Mouse (Mus musculus) liver, postnatal 0 days (tissue): ENCODE data around the gene Gm16181. TPM values are rescaled to one million over a fixed set of nuclear protein-coding genes. Genes with fewer than 3 reads are reported as not detected.
A peak's percentile ranks its signal among the peaks of the same experiment; 100 is the strongest.

ENCODE experiments used
- ATAC-seq: fragments of 200-750 bp; cut with Nextera tagmentation; 2 replicates; pipeline ENCODE4 v1.8.0; 2017; ENCODE audit warnings: mild to moderate bottlenecking, moderate library complexity
- DNase-seq: peaks from one replicate; pipeline ENCODE4 v3.0.0-alpha.2; 2016
- H3K27ac ChIP-seq: fragments of 300-500 bp; sonication (generic); 2 replicates; pipeline ENCODE4 v1.5.1; 2014; ENCODE audit warnings: antibody characterized with exemption, moderate library complexity, mild to moderate bottlenecking, low read depth
- H3K27me3 ChIP-seq: fragments of 300-500 bp; sonication (generic); 2 replicates; pipeline ENCODE4 v1.6.1; 2014; ENCODE audit warnings: low read length, control low read depth, mixed read lengths; ENCODE audit not compliant: insufficient read depth
- H3K36me3 ChIP-seq: fragments of 300-500 bp; sonication (generic); replicated peaks from 2 replicates; pipeline ENCODE4 v1.6.1; 2014; ENCODE audit warnings: mild to moderate bottlenecking, control low read depth, low read length, moderate library complexity, mixed read lengths; ENCODE audit not compliant: insufficient read depth
- H3K4me1 ChIP-seq: fragments of 300-500 bp; sonication (generic); 2 replicates; pipeline ENCODE4 v1.6.1; 2014; ENCODE audit warnings: antibody characterized with exemption, mild to moderate bottlenecking, control low read depth; ENCODE audit not compliant: insufficient read depth
- H3K4me2 ChIP-seq: fragments of 300-500 bp; sonication (generic); 2 replicates; pipeline ENCODE4 v1.6.1; 2014; ENCODE audit warnings: low read depth, mild to moderate bottlenecking, low read length, moderate library complexity, mixed read lengths
- H3K4me3 ChIP-seq: fragments of 300-500 bp; sonication (generic); 2 replicates; pipeline ENCODE4 v1.5.1; 2014; ENCODE audit warnings: low read depth, low read length
- H3K9ac ChIP-seq: fragments of 300-500 bp; sonication (generic); replicated peaks from 2 replicates; pipeline ENCODE4 v1.6.1; 2014; ENCODE audit warnings: mild to moderate bottlenecking, moderate library complexity
- H3K9me3 ChIP-seq: fragments of 300-500 bp; sonication (generic); 2 replicates; pipeline ENCODE4 v1.6.1; 2016; ENCODE audit warnings: mild to moderate bottlenecking, control low read depth, low read length, mixed read lengths
- CTCF ChIP-seq: sonication (generic); IDR thresholded peaks from 2 replicates; pipeline ENCODE4 v1.5.1; 2016; ENCODE audit warnings: antibody characterized with exemption, low read depth
- EP300 ChIP-seq: IDR thresholded peaks from 2 replicates; pipeline ENCODE4 v1.6.1; 2016; ENCODE audit warnings: antibody characterized with exemption, low read depth, mild to moderate bottlenecking
- WGBS: fragments of 180-500 bp; shearing (Covaris S2); extraction: QIAGEN DNeasy Blood & Tissue Kit; methylation state at CpG from one replicate; pipeline ENCODE4 v1.1.7; 2014; ENCODE audit not compliant: insufficient replicate concordance; 5-methylcytosine and 5-hydroxymethylcytosine counted together
- polyA plus RNA-seq: library from polyadenylated mRNA; unstranded; fragments of >200 nt; fragmentation: Nextera tagmentation; extraction: Ambion mirVana; gene quantifications from 2 replicates; pipeline ENCODE4 v1.2.1, GENCODE M21; 2015

The Gm16181 gene
- polyA plus RNA-seq, 1 experiment from 2014 or later = 0.22 TPM

DNA sequence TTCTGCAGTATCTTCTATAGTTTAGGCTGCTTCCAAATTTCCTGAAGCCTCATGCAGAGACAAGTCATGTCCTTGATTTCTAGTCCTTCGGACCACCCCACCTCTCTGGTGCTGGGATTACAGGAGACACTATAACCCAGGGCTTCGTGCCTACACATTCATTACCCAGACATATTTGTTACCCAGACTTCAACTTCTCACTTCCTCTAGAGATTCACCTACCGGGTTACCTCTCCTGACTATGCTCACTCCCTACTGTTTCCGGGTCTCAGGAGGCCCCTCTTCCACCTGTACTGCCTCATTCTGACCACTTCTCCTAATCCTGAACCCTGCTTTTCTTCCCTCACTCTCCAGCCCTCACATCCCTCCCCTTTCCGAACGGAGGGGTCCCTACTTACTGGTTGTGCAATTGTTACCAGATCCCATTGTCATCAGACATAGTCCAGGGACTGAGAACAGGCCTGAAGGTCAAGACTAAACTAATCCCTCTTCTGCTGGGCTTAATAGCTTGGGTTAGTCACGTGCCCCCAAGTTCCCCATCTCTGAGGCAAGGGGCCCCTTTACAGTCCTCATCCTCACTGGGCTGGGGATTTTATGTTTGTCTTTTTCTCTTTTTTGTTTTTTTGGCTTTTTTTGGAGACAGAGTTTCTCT is 32.5 kb upstream of the Gm16181 start, which contains the start of gene Lst1:
Gene Lst1, minus strand, starts transcription at position 481 of the 652 bp plus-strand sequence.
- Histone ChIP-seq H3K36me3 (no peaks in the 10 kb centered on the region), H3K27me3 (no peaks in the 10 kb centered on the region), H3K27ac (peak within 1 kb of the TSS; percentile 91), H3K4me1 (peaks cover 16% of the 10 kb centered on the region), H3K9me3 (no peaks in the 10 kb centered on the region), H3K4me2 (peak within 1 kb of the TSS; percentile 75), H3K4me3 (peak within 1 kb of the TSS; percentile 52; the same call in 1 of the 2 replicates), H3K9ac (no peak within 1 kb of the TSS)
- no peak for DNase-seq
- TF ChIP-seq EP300 (no peak), CTCF (no peak)
- ATAC-seq = peak; percentile 35; the same call in 1 of the 2 replicates
- 41% methylated on average over 7 of the region's 7 CpGs for WGBS

GRCm38 (mm10) chr17:35189186-35189585 is 31.4 kb upstream of the Gm16181 start:
- Histone ChIP-seq H3K9ac (no peak overlapping the region), H3K4me1 (peaks cover 17% of the 10 kb centered on the region), H3K27me3 (no peaks in the 10 kb centered on the region), H3K4me2 (peak overlapping the region; percentile 55), H3K36me3 (no peaks in the 10 kb centered on the region), H3K4me3 (no peak overlapping the region), H3K27ac (peak overlapping the region; percentile 91), H3K9me3 (no peaks in the 10 kb centered on the region)
- TF ChIP-seq EP300 = no peak
- TF ChIP-seq CTCF = no peak
- ATAC-seq (no peak; the same call in 1 of the 2 replicates), DNase-seq (no peak)
- 21% methylated on average over 1 of the region's 1 CpGs for WGBS

DNA sequence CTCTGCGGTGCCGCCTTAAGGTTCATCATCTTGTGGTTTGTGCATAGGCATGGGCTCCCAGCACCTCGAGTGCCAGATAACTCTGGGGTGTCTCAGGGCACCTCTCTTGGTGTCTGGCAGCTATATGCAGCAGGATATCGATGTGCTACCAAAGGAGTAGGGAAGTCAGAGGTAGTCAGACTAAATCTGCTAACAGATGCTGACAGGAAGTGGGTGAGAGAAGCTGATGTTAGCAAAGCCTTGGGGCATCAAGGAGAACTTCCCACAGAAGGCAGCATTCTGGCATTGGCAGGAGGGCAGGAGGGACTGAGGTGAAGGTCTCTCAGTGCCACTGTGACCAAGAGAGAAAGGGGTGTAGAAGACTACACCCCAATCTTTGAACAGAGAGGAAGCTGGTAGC is 30.5 kb upstream of the Gm16181 start:
- peak overlapping the region; percentile 91 for H3K27ac ChIP-seq
- H3K27me3 ChIP-seq = peaks cover 6% of the 10 kb centered on the region; the same call in 1 of the 2 replicates
- H3K9ac ChIP-seq = no peak overlapping the region

GRCm38 (mm10) chr17:35191723-35192122 is 28.9 kb upstream of the Gm16181 start:
- Histone ChIP-seq H3K4me3 (no peak overlapping the region), H3K4me2 (no peak overlapping the region), H3K27me3 (peaks cover 12% of the 10 kb centered on the region), H3K36me3 (no peaks in the 10 kb centered on the region), H3K9ac (no peak overlapping the region), H3K9me3 (no peaks in the 10 kb centered on the region), H3K27ac (0 out of 2 replicates have a peak overlapping the region, but pooled peaks have one; percentile 24), H3K4me1 (peaks cover 20% of the 10 kb centered on the region)
- no peak for DNase-seq
- WGBS = 51% methylated on average over 2 of the region's 2 CpGs
- no peak for ATAC-seq
- no peak for TF ChIP-seq EP300
- TF ChIP-seq CTCF = peak; percentile 25

More for the DNA sequence above, 30.5 kb upstream of the Gm16181 start:
- Histone ChIP-seq H3K4me2 (peak overlapping the region; percentile 55), H3K4me1 (peaks cover 24% of the 10 kb centered on the region), H3K36me3 (no peaks in the 10 kb centered on the region), H3K9me3 (no peaks in the 10 kb centered on the region), H3K4me3 (no peak overlapping the region)
- 22% methylated on average over 4 of the region's 4 CpGs for WGBS
- ATAC-seq = no peak
- no peak for TF ChIP-seq EP300
- no peak for TF ChIP-seq CTCF
- DNase-seq = no peak

DNA sequence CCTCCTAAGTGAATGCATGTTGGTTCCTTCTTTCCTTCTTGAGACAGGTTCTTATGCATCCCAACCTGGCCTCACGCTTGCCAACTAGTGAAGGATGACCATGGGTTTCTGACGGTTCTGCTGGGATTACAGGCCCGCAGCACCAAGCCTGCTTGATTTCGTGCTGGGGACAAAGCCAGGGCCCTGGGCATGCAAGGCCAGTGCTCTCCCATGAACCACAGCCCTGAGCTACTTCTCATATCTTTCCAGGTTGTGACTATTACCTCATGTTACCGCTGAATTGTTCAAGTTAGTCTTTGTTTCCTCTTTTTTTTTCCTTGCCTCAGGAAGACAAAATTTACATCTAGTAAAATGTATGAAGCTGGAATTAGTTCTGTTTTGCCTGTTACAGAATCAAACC is 27.7 kb upstream of the Gm16181 start:
- H3K4me3 ChIP-seq = no peak overlapping the region
- peaks cover 20% of the 10 kb centered on the region for H3K4me1 ChIP-seq
- peak overlapping the region; percentile 75 for H3K27ac ChIP-seq
- no peaks in the 10 kb centered on the region for H3K36me3 ChIP-seq
- ATAC-seq = no peak
- 52% methylated on average over 5 of the region's 5 CpGs for WGBS
- H3K4me2 ChIP-seq = no peak overlapping the region
- peaks cover 12% of the 10 kb centered on the region for H3K27me3 ChIP-seq
- no peak overlapping the region for H3K9ac ChIP-seq
- DNase-seq = no peak
- H3K9me3 ChIP-seq = no peaks in the 10 kb centered on the region
- TF ChIP-seq CTCF = no peak
- TF ChIP-seq EP300 = no peak

GRCm38 (mm10) chr17:35193881-35194843 is 26.5 kb upstream of the Gm16181 start, which contains the start of gene Ltb:
Gene Ltb (plus strand): TSS chr17:35194439.
- peak within 1 kb of the TSS; percentile 78 for H3K27ac ChIP-seq
- TF ChIP-seq CTCF = no peak
- no peak for TF ChIP-seq EP300
- H3K36me3 ChIP-seq = no peaks in the 10 kb centered on the region
- H3K4me1 ChIP-seq = peaks cover 20% of the 10 kb centered on the region
- DNase-seq (no peak), ATAC-seq (no peak)
- peak within 1 kb of the TSS; percentile 44 for H3K4me3 ChIP-seq
- H3K9me3 ChIP-seq = no peaks in the 10 kb centered on the region
- H3K9ac ChIP-seq = peak within 1 kb of the TSS; percentile 35
- H3K4me2 ChIP-seq = peak within 1 kb of the TSS; percentile 80
- peaks cover 12% of the 10 kb centered on the region for H3K27me3 ChIP-seq
- WGBS = 33% methylated on average over 28 of the region's 28 CpGs
